Mouse (Mus musculus) midbrain, embryonic 11.5 days (tissue): Measurements from ENCODE around the gene Ncor2. TPM values are rescaled to one million over a fixed set of nuclear protein-coding genes. Genes with fewer than 3 reads are reported as not detected.

Source experiments
- ATAC-seq: fragments of 200-750 bp; cut with Nextera tagmentation; 2 replicates; pipeline ENCODE4 v1.8.0; 2017; ENCODE audit warnings: moderate TSS enrichment, moderate library complexity; ENCODE audit not compliant: low FRiP score
- DNase-seq: peaks from one replicate; pipeline ENCODE4 v3.0.0; 2015; ENCODE audit warnings: low spot score; ENCODE audit errors: missing footprints
- H3K27ac ChIP-seq: fragments of 300-500 bp; sonication (generic); 2 replicates; pipeline ENCODE4 v1.5.1; 2014; ENCODE audit warnings: low read depth, low read length
- H3K27me3 ChIP-seq: fragments of 300-500 bp; sonication (generic); 2 replicates; pipeline ENCODE4 v1.6.1; 2014; ENCODE audit warnings: mild to moderate bottlenecking, low read length, moderate library complexity, mixed read lengths; ENCODE audit not compliant: control insufficient read depth, insufficient read depth
- H3K36me3 ChIP-seq: fragments of 300-500 bp; sonication (generic); 2 replicates; pipeline ENCODE4 v1.6.1; 2014; ENCODE audit warnings: mild to moderate bottlenecking, low read length, moderate library complexity, mixed read lengths; ENCODE audit not compliant: control insufficient read depth, insufficient read depth
- H3K4me1 ChIP-seq: fragments of 300-500 bp; sonication (generic); 2 replicates; pipeline ENCODE4 v1.6.1; 2014; ENCODE audit warnings: low read length; ENCODE audit not compliant: control insufficient read depth, insufficient read depth
- H3K4me2 ChIP-seq: fragments of 300-500 bp; sonication (generic); 2 replicates; pipeline ENCODE4 v1.6.1; 2014; ENCODE audit warnings: mild to moderate bottlenecking, moderate library complexity
- H3K4me3 ChIP-seq: fragments of 300-500 bp; sonication (generic); 2 replicates; pipeline ENCODE4 v1.5.1; 2014; ENCODE audit warnings: low read depth, low read length
- H3K9ac ChIP-seq: fragments of 300-500 bp; sonication (generic); 2 replicates; pipeline ENCODE4 v1.6.1; 2014; ENCODE audit warnings: low read length
- H3K9me3 ChIP-seq: fragments of 300-500 bp; sonication (generic); 2 replicates; pipeline ENCODE4 v1.6.1; 2016; ENCODE audit warnings: low read length; ENCODE audit not compliant: control insufficient read depth
- WGBS: fragments of 180-500 bp; shearing (Covaris S2); extraction: QIAGEN DNeasy Blood & Tissue Kit; methylation state at CpG from one replicate; pipeline ENCODE4 v1.1.7; 2014; 5-methylcytosine and 5-hydroxymethylcytosine counted together
- polyA plus RNA-seq: library from polyadenylated mRNA; unstranded; fragments of >200 nt; fragmentation: Nextera tagmentation; extraction: Ambion mirVana; gene quantifications from 2 replicates; pipeline ENCODE4 v1.2.1, GENCODE M21; 2014

Ncor2 gene
- polyA plus RNA-seq, 1 experiment from 2014 or later: 13.4 TPM

DNA sequence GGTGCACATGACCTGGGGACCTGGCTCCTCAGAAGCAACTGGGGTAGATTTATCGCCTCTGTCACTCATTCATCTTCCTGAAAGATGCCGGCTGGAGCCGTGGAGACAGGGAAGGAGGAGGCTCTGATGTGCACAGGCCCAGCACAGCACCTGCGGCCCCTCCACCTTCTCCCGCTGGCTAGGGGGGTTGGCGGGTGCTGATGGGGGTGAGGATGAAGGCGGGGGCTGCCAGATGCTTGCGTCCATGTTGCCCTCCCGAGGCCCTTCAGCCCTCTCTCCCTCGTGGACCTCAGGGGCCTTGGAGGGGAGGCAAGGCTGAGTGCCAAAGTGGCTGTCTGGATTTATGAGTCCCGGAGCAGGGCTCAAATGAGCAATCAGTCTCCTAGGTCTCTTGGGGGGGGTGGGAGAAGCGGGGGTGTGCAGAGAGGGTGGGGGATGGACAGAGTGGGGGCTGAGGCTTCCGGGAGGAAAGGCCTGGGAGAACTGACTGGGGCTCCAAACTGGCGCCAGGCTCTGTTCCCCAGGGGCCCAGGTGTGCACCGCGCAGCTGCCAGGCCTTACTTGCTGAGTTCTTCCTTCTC lies 110.6 kb downstream of the Ncor2 start:
- no peak overlapping the region for H3K27ac ChIP-seq
- H3K4me2 ChIP-seq: no peak overlapping the region
- DNase-seq: no peak
- no peak overlapping the region for H3K9ac ChIP-seq
- ATAC-seq: no peak
- no peak overlapping the region for H3K4me3 ChIP-seq
- H3K4me1 ChIP-seq: no peaks in the 10 kb centered on the region
- WGBS: 86% methylated on average over 14 of the region's 16 CpGs
- no peaks in the 10 kb centered on the region for H3K9me3 ChIP-seq
- no peaks in the 10 kb centered on the region for H3K27me3 ChIP-seq
- H3K36me3 ChIP-seq: peaks cover 9% of the 10 kb centered on the region

DNA sequence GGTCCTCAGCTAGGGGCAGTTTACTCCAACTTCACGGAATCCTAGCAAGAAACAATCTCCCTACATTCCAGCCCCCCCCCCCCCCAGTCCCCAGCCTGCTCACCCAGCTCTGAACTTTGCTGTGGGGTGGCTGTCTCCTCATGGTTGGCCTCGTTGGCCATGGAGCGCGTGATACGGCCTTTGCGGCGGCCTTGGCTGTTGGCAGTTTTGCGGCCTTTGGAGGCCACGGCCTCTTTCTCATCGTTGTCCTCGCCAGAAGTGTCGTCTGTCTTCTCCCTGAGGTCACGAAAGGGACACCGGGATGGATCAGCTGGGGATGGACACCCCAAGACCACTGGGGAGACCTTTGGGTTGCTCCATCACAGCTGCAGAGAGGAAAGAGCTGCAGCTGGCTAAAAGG lies 111.3 kb downstream of the Ncor2 start:
- peaks cover 9% of the 10 kb centered on the region for H3K36me3 ChIP-seq

GRCm38 (mm10) chr5:125066479-125067471 lies 112.2 kb downstream of the Ncor2 start:
- Histone ChIP-seq H3K4me1 (no peaks in the 10 kb centered on the region), H3K4me3 (no peak overlapping the region), H3K36me3 (peaks cover 9% of the 10 kb centered on the region), H3K27ac (no peak overlapping the region), H3K9ac (no peak overlapping the region), H3K9me3 (no peaks in the 10 kb centered on the region), H3K27me3 (no peaks in the 10 kb centered on the region), H3K4me2 (no peak overlapping the region)
- peak; percentile 99 for DNase-seq
- no peak for ATAC-seq
- WGBS: 89% methylated on average over 13 of the region's 13 CpGs

More for the DNA sequence above, 111.3 kb downstream of the Ncor2 start:
- Histone ChIP-seq H3K4me3 (no peak overlapping the region), H3K4me2 (no peak overlapping the region), H3K4me1 (no peaks in the 10 kb centered on the region), H3K9ac (no peak overlapping the region), H3K9me3 (no peaks in the 10 kb centered on the region), H3K27ac (no peak overlapping the region), H3K27me3 (no peaks in the 10 kb centered on the region)
- 89% methylated on average over 14 of the region's 14 CpGs for WGBS
- DNase-seq: no peak
- ATAC-seq: no peak

DNA sequence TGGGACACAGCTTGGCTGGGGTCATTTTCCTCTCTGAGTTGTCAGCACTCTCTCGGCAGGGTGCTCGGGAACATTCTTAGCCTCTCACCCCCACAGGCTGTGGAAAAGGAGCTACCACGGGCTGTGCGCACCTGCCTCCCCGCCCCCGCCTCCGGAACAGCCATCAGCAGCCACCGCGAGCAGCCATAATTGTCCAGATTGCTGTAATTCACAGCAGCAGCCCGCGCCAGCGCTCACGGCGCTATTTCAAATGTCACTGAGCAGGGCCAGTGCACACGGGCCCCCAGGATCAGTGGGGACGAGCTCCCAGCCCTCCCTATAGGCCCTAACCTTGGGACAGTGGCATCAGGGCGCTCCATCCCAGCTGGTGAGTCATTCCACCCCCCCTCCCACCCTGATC lies 116.0 kb downstream of the Ncor2 start:
- 68% methylated on average over 17 of the region's 17 CpGs for WGBS
- H3K9me3 ChIP-seq: no peaks in the 10 kb centered on the region
- DNase-seq: no peak
- no peak for ATAC-seq
- H3K4me1 ChIP-seq: peaks cover 14% of the 10 kb centered on the region
- H3K4me3 ChIP-seq: no peak overlapping the region
- H3K27ac ChIP-seq: no peak overlapping the region
- H3K9ac ChIP-seq: no peak overlapping the region
- peaks cover 9% of the 10 kb centered on the region for H3K36me3 ChIP-seq
- H3K4me2 ChIP-seq: no peak overlapping the region
- H3K27me3 ChIP-seq: no peaks in the 10 kb centered on the region

- H3K4me2 ChIP-seq: peak overlapping the region; percentile 46
- WGBS: 4% methylated on average over 25 of the region's 29 CpGs
- H3K27me3 ChIP-seq: no peaks in the 10 kb centered on the region
- H3K27ac ChIP-seq: no peak overlapping the region
- peak overlapping the region; percentile 20 for H3K4me3 ChIP-seq
- peaks cover 39% of the 10 kb centered on the region for H3K4me1 ChIP-seq
- 0 out of 2 replicates have a peak, but pooled peaks have one; percentile 20 for ATAC-seq
- no peak for DNase-seq
- peak overlapping the region; percentile 54 for H3K9ac ChIP-seq
- H3K9me3 ChIP-seq: no peaks in the 10 kb centered on the region
- no peaks in the 10 kb centered on the region for H3K36me3 ChIP-seq
These were observed 120.8 kb downstream of the Ncor2 start for GRCm38 (mm10) chr5:125058267-125058668.

- Histone ChIP-seq H3K4me2 (peak overlapping the region; percentile 46), H3K4me3 (peak overlapping the region; percentile 20), H3K27ac (no peak overlapping the region), H3K4me1 (peaks cover 41% of the 10 kb centered on the region), H3K27me3 (no peaks in the 10 kb centered on the region), H3K36me3 (no peaks in the 10 kb centered on the region), H3K9me3 (no peaks in the 10 kb centered on the region), H3K9ac (peak overlapping the region; percentile 54)
- DNase-seq (peak; percentile 95), ATAC-seq (no peak)
- WGBS: 5% methylated on average over 29 of the region's 29 CpGs
These were observed 121.3 kb downstream of the Ncor2 start for GRCm38 (mm10) chr5:125057555-125058266.

- peaks cover 41% of the 10 kb centered on the region for H3K4me1 ChIP-seq
- H3K36me3 ChIP-seq: no peaks in the 10 kb centered on the region
- no peaks in the 10 kb centered on the region for H3K9me3 ChIP-seq
- H3K27me3 ChIP-seq: no peaks in the 10 kb centered on the region
- peak; percentile 94 for DNase-seq
- peak overlapping the region; percentile 46; the same call in 1 of the 2 replicates for H3K4me2 ChIP-seq
- peak; percentile 43; the same call in 1 of the 2 replicates for ATAC-seq
- H3K4me3 ChIP-seq: no peak overlapping the region
- 4% methylated on average over 19 of the region's 19 CpGs for WGBS
- peak overlapping the region; percentile 42; the same call in 1 of the 2 replicates for H3K27ac ChIP-seq
- no peak overlapping the region for H3K9ac ChIP-seq
These were observed 122.1 kb downstream of the Ncor2 start for GRCm38 (mm10) chr5:125056696-125057554.

GRCm38 (mm10) chr5:125056331-125056695 lies 122.7 kb downstream of the Ncor2 start:
- ATAC-seq: peak; percentile 14; the same call in 1 of the 2 replicates
- Histone ChIP-seq H3K9ac (no peak overlapping the region), H3K27ac (no peak overlapping the region; the same call in 1 of the 2 replicates)

More at GRCm38 (mm10) chr5:125056331-125056695, 122.7 kb downstream of the Ncor2 start:
- Histone ChIP-seq H3K4me3 (no peak overlapping the region), H3K9me3 (no peaks in the 10 kb centered on the region), H3K27me3 (no peaks in the 10 kb centered on the region), H3K4me1 (peaks cover 41% of the 10 kb centered on the region), H3K36me3 (no peaks in the 10 kb centered on the region), H3K4me2 (peak overlapping the region; percentile 2; the same call in 1 of the 2 replicates)
- 7% methylated on average over 6 of the region's 6 CpGs for WGBS
- peak; percentile 93 for DNase-seq
